Mouse (Mus musculus): Measurements from ENCODE around the gene Chodl. TPM values are rescaled to one million over a fixed set of nuclear protein-coding genes. Genes with fewer than 3 reads are reported as not detected.

Chodl gene
- polyA plus RNA-seq, 1 experiment from 2014 or later: 2.9 TPM

GRCm38 (mm10) chr16:78974099-78974498 lies 43.4 kb downstream of the Chodl start:
- 92% methylated on average over 13 of the region's 13 CpGs for WGBS
- no peaks in the 10 kb centered on the region for H3K36me3 ChIP-seq (ENCODE audit: control insufficient read depth, insufficient read depth, low read length)
- ATAC-seq (ENCODE audit: low FRiP score) (no peak), DNase-seq (ENCODE audit: low spot score) (no peak)
- no peak overlapping the region for H3K4me3 ChIP-seq (ENCODE audit: low read depth, low read length)
- H3K9me3 ChIP-seq (ENCODE audit: control insufficient read depth, low read length): no peaks in the 10 kb centered on the region
- H3K4me2 ChIP-seq (replicated peaks; ENCODE audit: low read depth, low read length): no peak overlapping the region
- H3K27me3 ChIP-seq (ENCODE audit: control insufficient read depth, insufficient read depth, low read length): no peaks in the 10 kb centered on the region
- no peaks in the 10 kb centered on the region for H3K4me1 ChIP-seq (replicated peaks; ENCODE audit: control insufficient read depth, insufficient read depth, low read length)
- no peak overlapping the region for H3K27ac ChIP-seq (ENCODE audit: low read depth, low read length)
- H3K9ac ChIP-seq (ENCODE audit: low read depth, low read length): no peak overlapping the region

- no peaks in the 10 kb centered on the region for H3K9me3 ChIP-seq (ENCODE audit: control insufficient read depth, low read length)
- WGBS: 77% methylated on average over 8 of the region's 8 CpGs
- H3K27ac ChIP-seq (ENCODE audit: low read depth, low read length): no peak overlapping the region
- no peak overlapping the region for H3K4me2 ChIP-seq (replicated peaks; ENCODE audit: low read depth, low read length)
- no peaks in the 10 kb centered on the region for H3K27me3 ChIP-seq (ENCODE audit: control insufficient read depth, insufficient read depth, low read length)
- no peak overlapping the region for H3K9ac ChIP-seq (ENCODE audit: low read depth, low read length)
- H3K36me3 ChIP-seq (ENCODE audit: control insufficient read depth, insufficient read depth, low read length): no peaks in the 10 kb centered on the region
- H3K4me1 ChIP-seq (replicated peaks; ENCODE audit: control insufficient read depth, insufficient read depth, low read length): no peaks in the 10 kb centered on the region
- H3K4me3 ChIP-seq (ENCODE audit: low read depth, low read length): no peak overlapping the region
- no peak for ATAC-seq (ENCODE audit: low FRiP score)
- no peak for DNase-seq (ENCODE audit: low spot score)
These were observed 45.6 kb downstream of the Chodl start for GRCm38 (mm10) chr16:78976384-78976783.

Other genes starting within 250 kb of the Chodl start
- not detected in 2 replicates for gene Tmprss15, start 160.1 kb downstream of the Chodl start, polyA plus RNA-seq (2014; fragmentation: Nextera tagmentation; extraction: Ambion mirVana)

Data from hindbrain, embryonic 11.5 days (tissue).